Mouse (Mus musculus) frontal cortex, postnatal 36 days (tissue): ENCODE results near the gene Gdf10.

Experiments used
- DNase-seq, 2 experiments: peaks; one replicate each; pipeline ENCODE4 v3.0.0; 2022; ENCODE audit warnings: low spot score in 2 of 2

Gdf10 gene

GRCm38 (mm10) chr14:33923168-33924070 lies at the start of gene Gdf10:
Gdf10 (plus strand) TSS chr14:33923587.
- DNase-seq = peak in 1 of 2 experiments; percentile 36

GRCm38 (mm10) chr14:33878826-33879225 lies 44.6 kb upstream of the Gdf10 start:
- DNase-seq = no peak

GRCm38 (mm10) chr14:33880236-33880635 lies 43.2 kb upstream of the Gdf10 start:
- DNase-seq = no peak

- DNase-seq = no peak
Measured at GRCm38 (mm10) chr14:33881471-33881870, 41.9 kb upstream of the Gdf10 start.

GRCm38 (mm10) chr14:33883046-33883445 lies 40.3 kb upstream of the Gdf10 start:
- DNase-seq = no peak

GRCm38 (mm10) chr14:33885466-33885865 lies 37.9 kb upstream of the Gdf10 start:
- DNase-seq = peak in 1 of 2 experiments; percentile 10

GRCm38 (mm10) chr14:33888387-33889035 lies 34.9 kb upstream of the Gdf10 start:
- no peak for DNase-seq

- no peak for DNase-seq
Measured at GRCm38 (mm10) chr14:33889971-33890370, 33.4 kb upstream of the Gdf10 start.

GRCm38 (mm10) chr14:33891507-33891906 lies 31.9 kb upstream of the Gdf10 start:
- no peak for DNase-seq

GRCm38 (mm10) chr14:33895777-33896176 lies 27.6 kb upstream of the Gdf10 start:
- peak; percentile 13 to 46 for DNase-seq

GRCm38 (mm10) chr14:33896628-33897300 lies 26.6 kb upstream of the Gdf10 start:
- peak; percentile 6 to 13 for DNase-seq

GRCm38 (mm10) chr14:33902783-33903182 lies 20.6 kb upstream of the Gdf10 start:
- no peak for DNase-seq

GRCm38 (mm10) chr14:33903199-33903598 lies 20.2 kb upstream of the Gdf10 start:
- no peak for DNase-seq

GRCm38 (mm10) chr14:33904851-33905250 lies 18.5 kb upstream of the Gdf10 start:
- DNase-seq = no peak

GRCm38 (mm10) chr14:33913727-33914126 lies 9.7 kb upstream of the Gdf10 start:
- DNase-seq = peak; percentile 48 to 66

GRCm38 (mm10) chr14:33914206-33914605 lies 9.2 kb upstream of the Gdf10 start:
- no peak for DNase-seq

GRCm38 (mm10) chr14:33920727-33921559 lies 2.4 kb upstream of the Gdf10 start:
- DNase-seq = peak in 1 of 2 experiments; percentile 20

GRCm38 (mm10) chr14:33922771-33923167 lies 618 bp upstream of the Gdf10 start:
- no peak for DNase-seq

- no peak for DNase-seq
Measured at GRCm38 (mm10) chr14:33931853-33932252, 8.5 kb downstream of the Gdf10 start.

- peak; percentile 57 to 58 for DNase-seq
Measured at GRCm38 (mm10) chr14:33932935-33933703, 9.7 kb downstream of the Gdf10 start.
